Mouse (Mus musculus): ENCODE data around the gene Utp20. TPM values are rescaled to one million over a fixed set of nuclear protein-coding genes. Genes with fewer than 3 reads are reported as not detected.

The Utp20 gene
- 30.5 and 34.9 TPM in 2 replicates for polyA plus RNA-seq (2014; fragmentation: Nextera tagmentation; extraction: Ambion mirVana)

DNA sequence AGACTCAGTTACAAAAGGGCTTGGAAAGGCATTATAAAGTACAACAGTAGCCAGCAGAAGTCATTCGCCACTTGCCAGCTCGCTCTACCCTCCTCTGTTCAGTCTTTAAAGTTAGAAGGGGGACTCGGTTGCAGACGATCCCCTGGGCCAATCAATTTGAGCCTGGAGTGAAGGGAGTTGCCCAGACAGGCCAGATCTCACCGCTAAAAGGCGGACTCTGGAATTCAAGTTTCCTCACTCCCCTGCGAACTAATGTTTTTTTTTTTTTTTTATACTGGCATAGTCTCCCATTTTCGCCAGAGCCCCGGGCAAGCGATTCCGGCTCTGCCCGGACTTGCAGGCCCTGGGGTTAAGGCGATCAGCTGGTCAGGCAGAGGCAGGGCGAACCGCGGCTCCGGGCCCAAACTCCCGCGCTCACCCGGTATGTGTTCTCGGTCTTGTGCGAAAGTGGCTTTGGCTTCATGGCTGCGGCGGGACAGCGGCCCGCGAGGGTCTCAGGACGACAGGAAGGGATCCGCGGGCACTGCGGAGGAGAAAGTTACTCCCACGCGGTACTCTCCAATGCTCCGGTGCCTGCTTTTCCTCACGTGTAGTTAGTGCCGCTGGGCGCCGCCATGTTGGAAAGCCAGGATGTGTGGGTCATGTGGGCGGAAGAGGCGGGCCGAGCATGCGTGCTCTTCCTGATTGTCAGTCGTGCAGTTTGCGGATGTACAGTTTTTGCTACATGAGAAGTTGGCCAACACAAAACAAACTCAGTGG lies at the start of gene Utp20:
Gene Utp20 (minus strand): TSS at position 617 of the 759 bp plus-strand sequence.
- DNase-seq (ENCODE audit: low spot score): peak; percentile 90
- Histone ChIP-seq H3K9me3 (ENCODE audit: control insufficient read depth, low read length) (no peaks in the 10 kb centered on the region), H3K36me3 (ENCODE audit: control insufficient read depth, insufficient read depth, low read length) (peaks cover 38% of the 10 kb centered on the region), H3K27ac (ENCODE audit: low read depth) (0 out of 2 replicates have a peak within 1 kb of the TSS, but pooled peaks have one; percentile 38), H3K4me3 (ENCODE audit: low read depth, low read length) (peak within 1 kb of the TSS; percentile 88), H3K9ac (ENCODE audit: low read length) (peak within 1 kb of the TSS; percentile 66), H3K27me3 (replicated peaks; ENCODE audit: control insufficient read depth, insufficient read depth, low read length) (no peaks in the 10 kb centered on the region), H3K4me1 (replicated peaks; ENCODE audit: control insufficient read depth, insufficient read depth, low read length) (peaks cover 9% of the 10 kb centered on the region), H3K4me2 (ENCODE audit: low read length) (peak within 1 kb of the TSS; percentile 83)
- ATAC-seq (replicated peaks; ENCODE audit: low FRiP score, low TSS enrichment, low read depth): peak; percentile 99
- WGBS: under 1% methylated on average over 44 of the region's 44 CpGs

DNA sequence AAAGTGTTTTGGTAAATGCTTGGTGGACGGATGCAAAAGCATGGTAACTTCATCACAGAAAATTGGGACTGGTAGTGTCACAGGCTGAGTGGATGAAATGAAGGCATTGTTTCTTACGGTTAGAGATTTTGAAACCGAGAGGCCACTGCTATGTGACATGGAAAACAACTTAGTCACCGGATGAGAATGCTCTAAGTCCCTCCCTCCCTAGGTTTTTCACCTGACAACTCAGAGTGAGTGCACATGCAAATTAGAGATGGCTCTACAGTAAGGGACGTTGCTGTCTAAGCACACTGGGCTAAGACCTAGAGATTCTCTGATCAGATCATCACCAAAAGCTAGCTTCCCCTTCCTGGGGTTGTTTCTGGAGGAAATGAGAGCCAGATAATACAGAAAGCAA lies 48.3 kb upstream of the Utp20 start:
- DNase-seq (ENCODE audit: low spot score): no peak
- Histone ChIP-seq H3K9me3 (ENCODE audit: control insufficient read depth, low read length) (no peaks in the 10 kb centered on the region), H3K4me1 (replicated peaks; ENCODE audit: control insufficient read depth, insufficient read depth, low read length) (no peaks in the 10 kb centered on the region), H3K27ac (ENCODE audit: low read depth) (no peak overlapping the region), H3K9ac (ENCODE audit: low read length) (no peak overlapping the region), H3K4me3 (ENCODE audit: low read depth, low read length) (no peak overlapping the region), H3K4me2 (ENCODE audit: low read length) (no peak overlapping the region), H3K36me3 (ENCODE audit: control insufficient read depth, insufficient read depth, low read length) (no peaks in the 10 kb centered on the region), H3K27me3 (replicated peaks; ENCODE audit: control insufficient read depth, insufficient read depth, low read length) (no peaks in the 10 kb centered on the region)
- ATAC-seq (replicated peaks; ENCODE audit: low FRiP score, low TSS enrichment, low read depth): no peak
- WGBS: 61% methylated on average over 5 of the region's 5 CpGs

DNA sequence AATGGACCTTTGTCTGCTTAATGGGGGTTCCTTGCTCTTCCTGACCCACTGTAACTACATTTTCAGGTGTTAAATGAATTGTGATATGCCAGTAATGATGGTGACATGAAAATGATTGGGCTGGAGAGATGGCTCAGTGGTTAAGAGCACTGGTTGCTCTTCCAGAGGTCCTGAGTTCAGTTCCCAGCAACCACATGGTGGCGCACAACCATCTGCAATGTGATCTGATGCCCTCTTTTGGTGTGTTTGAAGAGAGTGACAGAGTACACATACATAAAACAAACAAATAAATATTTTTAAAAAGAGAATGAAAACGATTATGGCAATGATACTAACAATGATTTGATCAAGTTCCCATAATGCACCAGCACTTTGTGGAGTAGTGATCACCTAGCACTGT lies 39.4 kb upstream of the Utp20 start:
- DNase-seq (ENCODE audit: low spot score) (no peak), ATAC-seq (replicated peaks; ENCODE audit: low FRiP score, low TSS enrichment, low read depth) (no peak)
- no peak overlapping the region for H3K27ac ChIP-seq (ENCODE audit: low read depth)
- no peaks in the 10 kb centered on the region for H3K9me3 ChIP-seq (ENCODE audit: control insufficient read depth, low read length)
- H3K36me3 ChIP-seq (ENCODE audit: control insufficient read depth, insufficient read depth, low read length): no peaks in the 10 kb centered on the region
- no peak overlapping the region for H3K4me3 ChIP-seq (ENCODE audit: low read depth, low read length)
- H3K4me1 ChIP-seq (replicated peaks; ENCODE audit: control insufficient read depth, insufficient read depth, low read length): no peaks in the 10 kb centered on the region
- H3K4me2 ChIP-seq (ENCODE audit: low read length): no peak overlapping the region
- no peaks in the 10 kb centered on the region for H3K27me3 ChIP-seq (replicated peaks; ENCODE audit: control insufficient read depth, insufficient read depth, low read length)
- WGBS: 60% methylated on average over 2 of the region's 2 CpGs
- H3K9ac ChIP-seq (ENCODE audit: low read length): no peak overlapping the region

DNA sequence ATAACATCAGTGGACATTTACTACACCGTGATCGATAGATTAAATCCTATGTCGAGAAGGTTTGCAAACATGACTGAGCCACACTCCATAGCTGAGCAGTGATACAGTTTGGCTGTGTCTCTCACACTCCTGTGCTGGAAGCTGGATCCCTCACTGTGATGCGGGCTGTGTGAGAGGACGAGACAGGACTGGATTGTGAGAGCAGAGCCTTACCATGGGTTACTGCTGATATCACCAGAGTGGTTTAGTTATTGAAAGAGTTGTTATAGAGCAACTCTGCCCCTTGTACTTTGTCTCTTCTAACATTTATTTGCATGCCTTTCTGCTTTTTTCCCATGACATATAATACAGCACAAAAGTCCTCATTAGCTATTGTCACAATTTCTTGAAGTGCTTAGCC lies 35.7 kb upstream of the Utp20 start:
- H3K4me2 ChIP-seq (ENCODE audit: low read length): no peak overlapping the region

DNA sequence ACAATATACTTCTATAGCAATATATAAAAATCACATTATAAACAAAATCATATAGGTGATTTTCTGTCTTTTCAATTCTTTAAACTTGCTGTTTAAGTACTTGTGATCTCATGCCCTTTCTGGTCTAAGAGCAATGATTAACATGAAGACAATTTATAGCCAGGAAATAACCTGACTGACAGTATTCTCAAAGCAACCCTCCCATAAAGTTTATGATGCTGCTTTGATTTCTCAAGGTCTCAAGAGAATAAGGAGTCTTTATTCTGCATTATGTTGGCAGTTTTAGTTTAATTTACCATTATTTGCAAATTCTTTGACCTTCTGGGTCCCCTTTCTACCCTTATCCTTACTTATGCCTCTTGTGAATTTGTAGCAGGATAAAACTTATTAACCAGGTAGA lies 34.8 kb upstream of the Utp20 start:
- peak; percentile 51; the same call in 1 of the 2 replicates for ATAC-seq (replicated peaks; ENCODE audit: low FRiP score, low TSS enrichment, low read depth)
- no peak overlapping the region for H3K27ac ChIP-seq (ENCODE audit: low read depth)

More for the DNA sequence above, 35.7 kb upstream of the Utp20 start:
- Histone ChIP-seq H3K4me3 (ENCODE audit: low read depth, low read length) (no peak overlapping the region), H3K9ac (ENCODE audit: low read length) (no peak overlapping the region), H3K36me3 (ENCODE audit: control insufficient read depth, insufficient read depth, low read length) (no peaks in the 10 kb centered on the region), H3K27me3 (replicated peaks; ENCODE audit: control insufficient read depth, insufficient read depth, low read length) (no peaks in the 10 kb centered on the region), H3K27ac (ENCODE audit: low read depth) (no peak overlapping the region), H3K4me1 (replicated peaks; ENCODE audit: control insufficient read depth, insufficient read depth, low read length) (no peaks in the 10 kb centered on the region), H3K9me3 (ENCODE audit: control insufficient read depth, low read length) (no peaks in the 10 kb centered on the region)
- ATAC-seq (replicated peaks; ENCODE audit: low FRiP score, low TSS enrichment, low read depth): no peak
- 82% methylated on average over 5 of the region's 5 CpGs for WGBS
- no peak for DNase-seq (ENCODE audit: low spot score)

DNA sequence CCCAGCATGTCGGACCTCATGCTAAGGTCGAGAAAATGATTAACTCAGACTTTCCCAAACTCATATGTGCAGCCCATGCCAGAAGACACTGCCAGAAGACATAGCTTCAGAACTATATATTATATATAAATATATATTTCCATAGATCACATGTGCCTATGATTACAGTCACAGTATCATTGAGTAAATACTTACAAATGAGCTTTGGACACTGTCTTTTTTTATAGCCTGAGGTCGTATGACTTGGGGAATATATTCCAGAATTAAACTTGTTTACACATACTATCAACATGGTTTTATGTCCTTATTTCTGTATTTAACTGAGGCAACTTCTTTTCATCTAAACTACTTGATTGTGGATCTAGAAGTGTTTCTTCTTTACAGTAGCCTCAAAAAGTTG lies 34.3 kb upstream of the Utp20 start:
- ATAC-seq (replicated peaks; ENCODE audit: low FRiP score, low TSS enrichment, low read depth): no peak
- H3K4me2 ChIP-seq (ENCODE audit: low read length): no peak overlapping the region

More for the DNA sequence above, 34.8 kb upstream of the Utp20 start:
- no peaks in the 10 kb centered on the region for H3K9me3 ChIP-seq (ENCODE audit: control insufficient read depth, low read length)
- no peak overlapping the region for H3K9ac ChIP-seq (ENCODE audit: low read length)
- H3K36me3 ChIP-seq (ENCODE audit: control insufficient read depth, insufficient read depth, low read length): no peaks in the 10 kb centered on the region
- H3K4me3 ChIP-seq (ENCODE audit: low read depth, low read length): no peak overlapping the region
- no peak overlapping the region for H3K4me2 ChIP-seq (ENCODE audit: low read length)
- DNase-seq (ENCODE audit: low spot score): no peak
- H3K4me1 ChIP-seq (replicated peaks; ENCODE audit: control insufficient read depth, insufficient read depth, low read length): no peaks in the 10 kb centered on the region
- H3K27me3 ChIP-seq (replicated peaks; ENCODE audit: control insufficient read depth, insufficient read depth, low read length): no peaks in the 10 kb centered on the region

DNA sequence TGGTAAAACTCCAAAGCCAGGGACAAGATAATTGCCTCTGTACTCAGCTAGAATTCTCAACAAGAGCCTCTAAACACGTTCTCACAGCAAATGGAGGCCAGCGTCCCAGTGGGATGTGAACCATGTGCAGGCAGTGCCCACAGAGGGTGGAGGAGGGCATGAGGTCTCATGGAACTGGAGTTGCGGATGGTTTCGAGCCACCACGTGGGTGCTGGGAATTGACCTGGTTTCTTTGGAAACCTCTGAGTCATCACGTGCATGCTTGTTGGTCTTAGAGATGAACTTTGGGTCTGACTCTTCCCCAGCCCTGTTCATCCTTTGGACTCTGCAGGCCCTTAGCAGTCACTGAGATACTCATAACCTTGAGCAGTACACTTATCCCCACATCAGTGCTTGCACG lies 26.7 kb upstream of the Utp20 start:
- ATAC-seq (replicated peaks; ENCODE audit: low FRiP score, low TSS enrichment, low read depth) (no peak), DNase-seq (ENCODE audit: low spot score) (no peak)
- Histone ChIP-seq H3K9ac (ENCODE audit: low read length) (no peak overlapping the region), H3K4me1 (replicated peaks; ENCODE audit: control insufficient read depth, insufficient read depth, low read length) (no peaks in the 10 kb centered on the region), H3K9me3 (ENCODE audit: control insufficient read depth, low read length) (no peaks in the 10 kb centered on the region), H3K27ac (ENCODE audit: low read depth) (no peak overlapping the region), H3K4me2 (ENCODE audit: low read length) (no peak overlapping the region), H3K27me3 (replicated peaks; ENCODE audit: control insufficient read depth, insufficient read depth, low read length) (no peaks in the 10 kb centered on the region), H3K36me3 (ENCODE audit: control insufficient read depth, insufficient read depth, low read length) (no peaks in the 10 kb centered on the region), H3K4me3 (ENCODE audit: low read depth, low read length) (no peak overlapping the region)
- WGBS: 90% methylated on average over 7 of the region's 7 CpGs

More for the DNA sequence above, 34.3 kb upstream of the Utp20 start:
- H3K4me3 ChIP-seq (ENCODE audit: low read depth, low read length): no peak overlapping the region
- no peak for DNase-seq (ENCODE audit: low spot score)
- no peaks in the 10 kb centered on the region for H3K4me1 ChIP-seq (replicated peaks; ENCODE audit: control insufficient read depth, insufficient read depth, low read length)
- no peak overlapping the region for H3K27ac ChIP-seq (ENCODE audit: low read depth)
- no peak overlapping the region for H3K9ac ChIP-seq (ENCODE audit: low read length)
- 56% methylated on average over 3 of the region's 3 CpGs for whole genome bisulfite sequencing
- no peaks in the 10 kb centered on the region for H3K27me3 ChIP-seq (replicated peaks; ENCODE audit: control insufficient read depth, insufficient read depth, low read length)
- no peaks in the 10 kb centered on the region for H3K36me3 ChIP-seq (ENCODE audit: control insufficient read depth, insufficient read depth, low read length)
- no peaks in the 10 kb centered on the region for H3K9me3 ChIP-seq (ENCODE audit: control insufficient read depth, low read length)

DNA sequence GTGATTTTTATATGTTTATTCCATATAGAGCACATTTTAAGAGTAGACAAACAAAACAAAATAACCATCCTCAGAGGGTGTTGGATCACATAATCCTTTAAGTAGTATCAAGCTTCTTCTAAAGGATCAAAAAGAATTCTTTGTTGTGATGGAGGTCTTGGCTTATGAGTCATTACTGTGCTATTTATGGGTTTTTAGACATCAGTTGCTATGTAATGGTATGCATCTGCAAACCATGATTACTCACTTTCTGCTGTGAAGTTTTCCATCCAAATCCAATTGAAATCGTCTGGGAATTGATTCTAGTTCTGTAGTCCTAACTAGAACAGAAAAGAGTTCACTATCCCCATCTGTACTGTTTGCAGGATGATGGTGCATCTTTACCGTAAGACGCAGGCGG lies 23.4 kb upstream of the Utp20 start:
- H3K9ac ChIP-seq (ENCODE audit: low read length): no peak overlapping the region
- 87% methylated on average over 4 of the region's 4 CpGs for WGBS
- no peak overlapping the region for H3K27ac ChIP-seq (ENCODE audit: low read depth)
- no peak overlapping the region for H3K4me3 ChIP-seq (ENCODE audit: low read depth, low read length)
- no peak for ATAC-seq (replicated peaks; ENCODE audit: low FRiP score, low TSS enrichment, low read depth)
- H3K4me1 ChIP-seq (replicated peaks; ENCODE audit: control insufficient read depth, insufficient read depth, low read length): no peaks in the 10 kb centered on the region
- H3K9me3 ChIP-seq (ENCODE audit: control insufficient read depth, low read length): no peaks in the 10 kb centered on the region
- H3K27me3 ChIP-seq (replicated peaks; ENCODE audit: control insufficient read depth, insufficient read depth, low read length): no peaks in the 10 kb centered on the region
- no peak for DNase-seq (ENCODE audit: low spot score)
- H3K4me2 ChIP-seq (ENCODE audit: low read length): no peak overlapping the region
- no peaks in the 10 kb centered on the region for H3K36me3 ChIP-seq (ENCODE audit: control insufficient read depth, insufficient read depth, low read length)

DNA sequence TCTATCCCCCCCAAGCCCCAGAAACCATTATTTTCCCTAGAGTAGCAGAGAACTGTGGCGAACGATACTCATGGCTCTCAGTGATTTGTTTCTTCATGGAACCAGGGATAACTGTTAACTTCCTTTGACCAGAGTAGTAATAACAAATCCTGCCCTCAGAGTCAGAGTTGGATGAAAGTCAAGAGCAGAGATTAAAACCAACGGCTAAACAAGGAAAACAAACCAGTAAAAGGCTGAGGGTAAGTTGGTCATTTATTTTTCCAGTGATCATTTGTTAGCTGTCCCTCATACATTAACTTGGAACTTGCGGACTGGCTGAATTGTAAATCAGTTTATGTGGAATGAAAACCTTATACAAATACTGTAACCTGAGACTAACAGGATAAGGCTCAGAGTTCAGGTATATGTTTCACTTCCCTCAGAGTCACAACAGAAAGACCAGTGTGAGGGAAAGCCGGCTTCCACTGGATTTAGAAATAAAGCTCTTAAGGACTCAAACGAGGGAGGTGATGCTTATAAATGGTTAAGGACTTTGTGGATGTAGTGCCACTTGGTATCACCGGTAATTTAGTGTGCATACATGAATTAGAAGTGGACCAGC lies 22.4 kb upstream of the Utp20 start:
- H3K4me2 ChIP-seq (ENCODE audit: low read length): no peak overlapping the region
- H3K9me3 ChIP-seq (ENCODE audit: control insufficient read depth, low read length): no peaks in the 10 kb centered on the region
- WGBS: 64% methylated on average over 7 of the region's 7 CpGs
- no peaks in the 10 kb centered on the region for H3K36me3 ChIP-seq (ENCODE audit: control insufficient read depth, insufficient read depth, low read length)
- no peak for DNase-seq (ENCODE audit: low spot score)
- no peak overlapping the region for H3K4me3 ChIP-seq (ENCODE audit: low read depth, low read length)
- H3K27me3 ChIP-seq (replicated peaks; ENCODE audit: control insufficient read depth, insufficient read depth, low read length): no peaks in the 10 kb centered on the region
- no peaks in the 10 kb centered on the region for H3K4me1 ChIP-seq (replicated peaks; ENCODE audit: control insufficient read depth, insufficient read depth, low read length)
- no peak for ATAC-seq (replicated peaks; ENCODE audit: low FRiP score, low TSS enrichment, low read depth)
- no peak overlapping the region for H3K27ac ChIP-seq (ENCODE audit: low read depth)
- H3K9ac ChIP-seq (ENCODE audit: low read length): no peak overlapping the region

Measured in intestine, embryonic 14.5 days (tissue).